20 mouse cellular contexts compared by ENCODE assay signal in genomic region chr8:11230277-11230676, GRCm38 (mm10).
DNase-seq lines count a peak whose midpoint lies in the region; ATAC-seq lines count a peak whose summit lies in the region.
"Had no signal": no experiment of that assay in that cellular context is flagged by ENCODE, and none has a peak within 500 bp of the region (broad histone marks: within the 10 kb centered on the region; RNA-seq: fewer than 3 reads in every experiment).

No protein-coding gene starts in this region.

- ATAC-seq in forebrain, embryonic 14.5 days, result no peak
- ATAC-seq in midbrain, embryonic 14.5 days (ENCODE audit: low FRiP score, low TSS enrichment), result no peak
- ATAC-seq in midbrain, embryonic 11.5 days (ENCODE audit: low FRiP score), result no peak
- ATAC-seq: forebrain, embryonic 15.5 days; intestine, embryonic 16.5 days had no signal

- no peak overlapping the region for H3K9ac ChIP-seq in forebrain, embryonic 14.5 days (ENCODE audit: low read length)
- no peak overlapping the region for H3K9ac ChIP-seq in midbrain, embryonic 14.5 days (replicated peaks; ENCODE audit: low read length)
- no peak overlapping the region for H3K9ac ChIP-seq in midbrain, embryonic 11.5 days (ENCODE audit: low read length)
- H3K9ac ChIP-seq: embryonic facial prominence, embryonic 13.5 days; forebrain, embryonic 15.5 days; heart, embryonic 15.5 days; hindbrain, embryonic 14.5 days had no signal

- peak; percentile 48 for DNase-seq in adrenal gland, adult 2 months
- DNase-seq in adrenal gland, postnatal 25 days, result no peak
- DNase-seq in forebrain, embryonic 14.5 days (ENCODE audit: low spot score), result peak; percentile 25
- DNase-seq in forebrain, embryonic 10.5 days (ENCODE audit: extremely low spot score, low spot score), result no peak
- DNase-seq in midbrain, embryonic 14.5 days, result peak; percentile 46
- no peak for DNase-seq in midbrain, embryonic 11.5 days (ENCODE audit: low spot score, missing footprints)
- DNase-seq in right cerebral cortex, postnatal 14 days, result no peak
- DNase-seq in frontal cortex, postnatal 36 days (ENCODE audit: low spot score in 2 of 2), result no peak
- DNase-seq: cerebellum, adult 2 months; cerebellum, postnatal 10 days; gastrocnemius, postnatal 14 days; heart, adult 2 months; heart, postnatal 14 days; kidney, adult 2 months had no signal

- no peaks in the 10 kb centered on the region for H3K27me3 ChIP-seq in forebrain, embryonic 14.5 days (replicated peaks; ENCODE audit: control insufficient read depth, insufficient read depth, low read length)
- H3K27me3 ChIP-seq in forebrain, embryonic 10.5 days (ENCODE audit: poor library complexity, severe bottlenecking), result no peaks in the 10 kb centered on the region
- H3K27me3 ChIP-seq in midbrain, embryonic 14.5 days (ENCODE audit: control insufficient read depth, insufficient read depth, low read length), result no peaks in the 10 kb centered on the region
- H3K27me3 ChIP-seq in midbrain, embryonic 11.5 days (ENCODE audit: control insufficient read depth, insufficient read depth, low read length), result no peaks in the 10 kb centered on the region
- H3K27me3 ChIP-seq: embryonic facial prominence, embryonic 13.5 days; forebrain, embryonic 15.5 days; heart, embryonic 15.5 days had no signal

- H3K36me3 ChIP-seq in forebrain, embryonic 14.5 days (ENCODE audit: control insufficient read depth, insufficient read depth, low read length), result no peaks in the 10 kb centered on the region
- peaks cover 52% of the 10 kb centered on the region for H3K36me3 ChIP-seq in forebrain, embryonic 10.5 days (replicated peaks)
- H3K36me3 ChIP-seq in midbrain, embryonic 14.5 days (ENCODE audit: control insufficient read depth, insufficient read depth, low read length), result no peaks in the 10 kb centered on the region
- H3K36me3 ChIP-seq in midbrain, embryonic 11.5 days (ENCODE audit: control insufficient read depth, insufficient read depth, low read length), result no peaks in the 10 kb centered on the region
- H3K36me3 ChIP-seq: forebrain, embryonic 15.5 days had no signal

- no peak overlapping the region for H3K4me2 ChIP-seq in forebrain, embryonic 14.5 days (ENCODE audit: low read length)
- H3K4me2 ChIP-seq in midbrain, embryonic 14.5 days (ENCODE audit: low read length), result no peak overlapping the region
- H3K4me2 ChIP-seq in midbrain, embryonic 11.5 days, result no peak overlapping the region
- H3K4me2 ChIP-seq: embryonic facial prominence, embryonic 13.5 days; forebrain, embryonic 15.5 days; heart, embryonic 11.5 days; heart, embryonic 15.5 days; hindbrain, embryonic 14.5 days had no signal

- H3K9me3 ChIP-seq in forebrain, embryonic 14.5 days (replicated peaks; ENCODE audit: control insufficient read depth, low read length), result no peaks in the 10 kb centered on the region
- no peaks in the 10 kb centered on the region for H3K9me3 ChIP-seq in forebrain, embryonic 10.5 days
- no peaks in the 10 kb centered on the region for H3K9me3 ChIP-seq in midbrain, embryonic 14.5 days (ENCODE audit: control insufficient read depth, low read length)
- H3K9me3 ChIP-seq in midbrain, embryonic 11.5 days (ENCODE audit: control insufficient read depth, low read length), result no peaks in the 10 kb centered on the region
- H3K9me3 ChIP-seq: embryonic facial prominence, embryonic 13.5 days; forebrain, embryonic 15.5 days; heart, embryonic 15.5 days had no signal

- no peak overlapping the region for H3K27ac ChIP-seq in forebrain, embryonic 14.5 days (ENCODE audit: low read depth, low read length)
- no peak overlapping the region for H3K27ac ChIP-seq in forebrain, embryonic 10.5 days
- H3K27ac ChIP-seq in midbrain, embryonic 14.5 days (replicated peaks; ENCODE audit: low read depth, low read length), result no peak overlapping the region
- H3K27ac ChIP-seq in midbrain, embryonic 11.5 days (ENCODE audit: low read depth, low read length), result no peak overlapping the region
- H3K27ac ChIP-seq: embryonic facial prominence, embryonic 13.5 days; forebrain, embryonic 15.5 days; heart, adult 2 months; heart, embryonic 15.5 days; hindbrain, embryonic 14.5 days had no signal

- no peak overlapping the region for H3K4me3 ChIP-seq in forebrain, embryonic 14.5 days (ENCODE audit: low read depth, low read length)
- H3K4me3 ChIP-seq in forebrain, embryonic 10.5 days, result no peak overlapping the region
- H3K4me3 ChIP-seq in midbrain, embryonic 14.5 days (replicated peaks; ENCODE audit: low read depth, low read length), result no peak overlapping the region
- H3K4me3 ChIP-seq in midbrain, embryonic 11.5 days (ENCODE audit: low read depth, low read length), result no peak overlapping the region
- H3K4me3 ChIP-seq: embryonic facial prominence, embryonic 13.5 days; forebrain, embryonic 15.5 days; heart, adult 2 months; heart, embryonic 15.5 days had no signal

- WGBS in forebrain, embryonic 14.5 days, result 47% methylated on average over 4 of the region's 4 CpGs
- WGBS in forebrain, embryonic 10.5 days, result 69% methylated on average over 4 of the region's 4 CpGs
- 24% methylated on average over 4 of the region's 4 CpGs for WGBS in midbrain, embryonic 14.5 days
- 46% methylated on average over 4 of the region's 4 CpGs for WGBS in midbrain, embryonic 11.5 days

- H3K4me1 ChIP-seq in forebrain, embryonic 14.5 days (ENCODE audit: control insufficient read depth, insufficient read depth, low read length), result no peaks in the 10 kb centered on the region
- peaks cover 23% of the 10 kb centered on the region for H3K4me1 ChIP-seq in forebrain, embryonic 10.5 days
- no peaks in the 10 kb centered on the region for H3K4me1 ChIP-seq in midbrain, embryonic 14.5 days (ENCODE audit: control insufficient read depth, insufficient read depth, low read length)
- H3K4me1 ChIP-seq in midbrain, embryonic 11.5 days (ENCODE audit: control insufficient read depth, insufficient read depth, low read length), result no peaks in the 10 kb centered on the region; the same call in 1 of the 2 replicates
- H3K4me1 ChIP-seq: embryonic facial prominence, embryonic 13.5 days; heart, embryonic 15.5 days had no signal

Comparison
In these comparisons a context has a peak if more than half of its experiments do, and no peak if none do; other contexts are left out.
1. DNase-seq: peak in adrenal gland, adult 2 months (single experiment), forebrain, embryonic 14.5 days (single experiment) and midbrain, embryonic 14.5 days (single experiment); none in adrenal gland, postnatal 25 days (single experiment), forebrain, embryonic 10.5 days (single experiment), midbrain, embryonic 11.5 days (single experiment), right cerebral cortex, postnatal 14 days (single experiment) and frontal cortex, postnatal 36 days (0 of 2).